Mouse (Mus musculus): ENCODE measurements around the gene Hadh. TPM values are rescaled to one million over a fixed set of nuclear protein-coding genes. Genes with fewer than 3 reads are reported as not detected.

The Hadh gene
- total and polyA plus RNA-seq, 3 experiments = 39.1 to 66.9 TPM; not detected in 1

DNA sequence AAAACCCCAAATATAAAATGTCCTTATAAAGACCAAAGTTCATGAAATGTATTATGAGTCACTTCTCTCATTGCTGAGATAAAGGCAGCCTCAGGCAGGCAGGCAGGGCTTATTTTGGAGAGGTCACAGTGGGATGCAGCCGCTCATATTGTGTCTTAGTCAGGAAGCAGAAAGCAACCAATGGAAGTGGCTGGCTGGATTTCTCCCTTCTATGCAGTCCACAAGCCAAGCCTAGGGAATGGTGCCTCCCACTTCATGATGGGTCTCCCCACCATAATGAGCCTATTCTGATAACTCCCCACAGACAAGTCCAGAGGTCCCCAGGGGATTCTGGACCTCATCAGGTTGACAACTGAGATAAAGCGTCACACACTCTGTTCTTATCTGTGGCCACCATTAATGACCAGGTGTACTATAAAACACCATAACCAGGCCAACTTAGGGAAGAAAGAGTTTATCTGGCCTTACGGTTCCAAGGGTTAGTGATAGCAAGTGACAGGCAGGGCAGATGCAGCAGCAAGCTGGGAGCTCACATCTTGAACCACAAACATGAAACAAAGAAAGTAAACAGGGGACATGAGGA lies 16.4 kb downstream of the Hadh start (continued):
- no peak for TF ChIP-seq POLR2AphosphoS5 (IDR thresholded peaks at IDR 0.05; ENCODE audit: borderline replicate concordance, low read depth, low read length)
- no peak for TF ChIP-seq ETS1 (IDR thresholded peaks at IDR 0.05; ENCODE audit: low read depth, low read length)
- 0 out of 2 replicates have a peak, but pooled peaks have one; percentile 13 for TF ChIP-seq GATA1 (IDR thresholded peaks at IDR 0.05; ENCODE audit: low read depth, low read length)
- no peak for TF ChIP-seq USF1 (IDR thresholded peaks at IDR 0.05; ENCODE audit: low read depth, low read length)

DNA sequence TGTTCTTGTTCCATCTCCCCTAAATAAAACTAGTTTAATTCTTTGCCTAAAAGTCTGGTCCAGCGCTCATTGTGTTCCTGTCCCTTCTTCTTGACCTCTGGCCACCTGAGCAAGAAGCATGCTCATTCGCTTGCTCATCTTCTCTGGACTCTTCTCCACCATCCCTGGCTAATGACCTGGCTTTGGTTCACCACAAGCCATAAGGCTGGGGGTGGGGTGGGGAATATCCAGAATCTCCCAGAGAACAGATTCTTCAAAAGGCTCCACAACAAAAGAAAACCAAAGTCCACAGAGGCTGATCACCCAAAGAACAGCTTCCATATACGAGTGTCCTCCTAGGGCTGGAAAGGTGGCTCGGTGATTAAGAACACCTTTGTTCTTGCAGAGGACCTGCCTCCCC lies 16.9 kb downstream of the Hadh start:
- Histone ChIP-seq H3K27me3 (ENCODE audit: control insufficient read depth in 1 of 2, insufficient read depth in 2 of 2, low read length in 2 of 2) (no peaks in the 10 kb centered on the region), H3K36me3 (ENCODE audit: control insufficient read depth in 1 of 2, insufficient read depth in 2 of 2, low read length in 2 of 2) (no peaks in the 10 kb centered on the region), H3K27ac (ENCODE audit: control insufficient read depth, low read depth, low read length) (no peak overlapping the region), H3K4me1 (ENCODE audit: control insufficient read depth in 1 of 2, insufficient read depth in 2 of 2, low read length in 2 of 2) (no peaks in the 10 kb centered on the region), H3K9me3 (replicated peaks; ENCODE audit: insufficient read depth, low read length) (no peaks in the 10 kb centered on the region), H3K9ac (ENCODE audit: control insufficient read depth, low read depth, low read length, poor library complexity, severe bottlenecking) (no peak overlapping the region), H3K4me3 (ENCODE audit: control insufficient read depth in 1 of 2, insufficient read depth in 1 of 2, low read depth in 2 of 2, low read length in 2 of 2) (no peak overlapping the region), H3K79me2 (ENCODE audit: control insufficient read depth, insufficient read depth, low read length, poor library complexity) (no peaks in the 10 kb centered on the region)
- no peak for DNase-seq (ENCODE audit: low read depth, low spot score)
- TF ChIP-seq GATA1 (IDR thresholded peaks at IDR 0.05; ENCODE audit: low read depth, low read length) (no peak), ZNF384 (IDR thresholded peaks at IDR 0.05; ENCODE audit: low read depth, low read length) (no peak), ZKSCAN1 (IDR thresholded peaks at IDR 0.05; ENCODE audit: low read depth, low read length) (no peak), HCFC1 (IDR thresholded peaks at IDR 0.05; ENCODE audit: low read depth, low read length) (no peak), ZC3H11A (IDR thresholded peaks at IDR 0.05; ENCODE audit: low read depth, low read length) (no peak), NELFE (IDR thresholded peaks at IDR 0.05; ENCODE audit: low read depth, low read length) (no peak), BHLHE40 (IDR thresholded peaks at IDR 0.05; ENCODE audit: borderline replicate concordance, low read depth, low read length) (no peak), SMC3 (IDR thresholded peaks at IDR 0.05; ENCODE audit: low read depth, low read length) (no peak), USF2 (IDR thresholded peaks at IDR 0.05; ENCODE audit: borderline replicate concordance in 1 of 2, insufficient read depth in 1 of 2, low read depth in 1 of 2, low read length in 2 of 2) (no peak), EP300 (IDR thresholded peaks at IDR 0.05; ENCODE audit: low read depth in 1 of 2, low read length in 2 of 2) (no peak), JUND (IDR thresholded peaks at IDR 0.05; ENCODE audit: low read depth, low read length) (no peak), NRF1 (IDR thresholded peaks at IDR 0.05; ENCODE audit: insufficient read depth, low read depth, low read length, poor library complexity, severe bottlenecking) (no peak), ELF1 (IDR thresholded peaks at IDR 0.05; ENCODE audit: low read depth, low read length) (no peak), TAL1 (IDR thresholded peaks at IDR 0.05; ENCODE audit: low read length) (no peak), ETS1 (IDR thresholded peaks at IDR 0.05; ENCODE audit: low read depth, low read length) (no peak), POLR2A (IDR thresholded peaks at IDR 0.05; ENCODE audit: control insufficient read depth in 1 of 2, insufficient read depth in 1 of 2, low read depth in 1 of 2, low read length in 2 of 2, poor library complexity in 1 of 2) (no peak), UBTF (IDR thresholded peaks at IDR 0.05; ENCODE audit: borderline replicate concordance, insufficient read depth, low read depth, low read length) (no peak), RCOR1 (IDR thresholded peaks at IDR 0.05; ENCODE audit: low read depth, low read length) (no peak), MAZ (IDR thresholded peaks at IDR 0.05; ENCODE audit: low read depth, low read length) (no peak)

All from MEL (cell line).